Mouse (Mus musculus): Measurements from ENCODE around the gene Mat2b.

Gene Mat2b

GRCm38 (mm10) chr11:40649726-40650445, 45.1 kb downstream of the Mat2b start:
- no peak for DNase-seq (ENCODE audit: low spot score)

- no peak for DNase-seq (ENCODE audit: low spot score)
These were observed 47.8 kb downstream of the Mat2b start for GRCm38 (mm10) chr11:40647246-40647645.
